Mouse (Mus musculus) heart, embryonic 13.5 days (tissue): ENCODE data around the gene Tmx1. TPM values are rescaled to one million over a fixed set of nuclear protein-coding genes. Genes with fewer than 3 reads are reported as not detected.

ENCODE experiments used
- ATAC-seq: fragments of 200-750 bp; cut with Nextera tagmentation; 2 replicates; pipeline ENCODE4 v1.8.0; 2017; ENCODE audit warnings: moderate TSS enrichment; ENCODE audit not compliant: insufficient number of reproducible peaks, low FRiP score, low TSS enrichment; ENCODE audit errors: extremely low read depth
- H3K27ac ChIP-seq: fragments of 300-500 bp; sonication (generic); replicated peaks from 2 replicates; pipeline ENCODE4 v1.5.1; 2015; ENCODE audit warnings: moderate library complexity, mild to moderate bottlenecking, inconsistent platforms
- H3K27me3 ChIP-seq: fragments of 300-500 bp; sonication (generic); replicated peaks from 2 replicates; pipeline ENCODE4 v1.6.1; 2015; ENCODE audit warnings: mild to moderate bottlenecking, inconsistent platforms
- H3K36me3 ChIP-seq: fragments of 300-500 bp; sonication (generic); 2 replicates; pipeline ENCODE4 v1.6.1; 2015; ENCODE audit warnings: mild to moderate bottlenecking, inconsistent platforms
- H3K4me1 ChIP-seq: fragments of 300-500 bp; sonication (generic); 2 replicates; pipeline ENCODE4 v1.6.1; 2015; ENCODE audit warnings: inconsistent platforms
- H3K4me2 ChIP-seq: fragments of 300-500 bp; sonication (generic); 2 replicates; pipeline ENCODE4 v1.6.1; 2015; ENCODE audit warnings: inconsistent platforms, mild to moderate bottlenecking, moderate library complexity
- H3K4me3 ChIP-seq: fragments of 300-500 bp; sonication (generic); 2 replicates; pipeline ENCODE4 v1.5.1; 2015; ENCODE audit warnings: moderate library complexity, mild to moderate bottlenecking, inconsistent platforms
- H3K9ac ChIP-seq: fragments of 300-500 bp; sonication (generic); 2 replicates; pipeline ENCODE4 v1.6.1; 2015; ENCODE audit warnings: inconsistent platforms, mild to moderate bottlenecking, moderate library complexity
- H3K9me3 ChIP-seq: fragments of 300-500 bp; sonication (generic); 2 replicates; pipeline ENCODE4 v1.6.1; 2016; ENCODE audit warnings: inconsistent platforms
- WGBS: fragments of 180-500 bp; shearing (Covaris S2); methylation state at CpG from one replicate; pipeline ENCODE4 v1.1.7; 2015; ENCODE audit warnings: mixed read lengths; 5-methylcytosine and 5-hydroxymethylcytosine counted together
- polyA plus RNA-seq: library from polyadenylated mRNA; unstranded; fragments of >200 nt; fragmentation: Nextera tagmentation; extraction: Ambion mirVana; gene quantifications from 2 replicates; pipeline ENCODE4 v1.2.1, GENCODE M21; 2015

Tmx1 gene
- polyA plus RNA-seq, 1 experiment from 2014 or later = 73.8 TPM

GRCm38 (mm10) chr12:70492441-70492840 is 39.5 kb downstream of the Tmx1 start:
- Histone ChIP-seq H3K36me3 (no peaks in the 10 kb centered on the region), H3K4me3 (no peak overlapping the region), H3K9ac (no peak overlapping the region), H3K27me3 (no peaks in the 10 kb centered on the region), H3K9me3 (no peaks in the 10 kb centered on the region), H3K27ac (no peak overlapping the region), H3K4me1 (peaks cover 5% of the 10 kb centered on the region), H3K4me2 (no peak overlapping the region)
- ATAC-seq = no peak
- WGBS = 88% methylated on average over 10 of the region's 10 CpGs

GRCm38 (mm10) chr12:70494494-70495281 is 41.8 kb downstream of the Tmx1 start:
- 54% methylated on average over 10 of the region's 10 CpGs for WGBS
- H3K4me3 ChIP-seq = no peak overlapping the region
- H3K4me2 ChIP-seq = no peak overlapping the region
- no peak overlapping the region for H3K27ac ChIP-seq
- H3K27me3 ChIP-seq = no peaks in the 10 kb centered on the region
- H3K9me3 ChIP-seq = 0 out of 2 replicates have a peak, but pooled peaks cover 5% of the 10 kb centered on the region
- ATAC-seq = no peak
- H3K36me3 ChIP-seq = no peaks in the 10 kb centered on the region
- peaks cover 5% of the 10 kb centered on the region for H3K4me1 ChIP-seq
- H3K9ac ChIP-seq = no peak overlapping the region

- no peak overlapping the region for H3K9ac ChIP-seq
- H3K36me3 ChIP-seq = no peaks in the 10 kb centered on the region
- no peak overlapping the region for H3K4me2 ChIP-seq
- no peak overlapping the region for H3K27ac ChIP-seq
- H3K9me3 ChIP-seq = 0 out of 2 replicates have a peak, but pooled peaks cover 5% of the 10 kb centered on the region
- ATAC-seq = no peak
- H3K4me1 ChIP-seq = peaks cover 5% of the 10 kb centered on the region
- 55% methylated on average over 4 of the region's 4 CpGs for WGBS
- H3K4me3 ChIP-seq = no peak overlapping the region
- H3K27me3 ChIP-seq = no peaks in the 10 kb centered on the region
These were observed 42.5 kb downstream of the Tmx1 start for GRCm38 (mm10) chr12:70495282-70495922.

GRCm38 (mm10) chr12:70498091-70498490 is 45.2 kb downstream of the Tmx1 start:
- peaks cover 5% of the 10 kb centered on the region for H3K4me1 ChIP-seq
- no peak for ATAC-seq
- H3K4me2 ChIP-seq = no peak overlapping the region
- H3K36me3 ChIP-seq = no peaks in the 10 kb centered on the region
- H3K4me3 ChIP-seq = no peak overlapping the region
- H3K9me3 ChIP-seq = 0 out of 2 replicates have a peak, but pooled peaks cover 5% of the 10 kb centered on the region
- no peaks in the 10 kb centered on the region for H3K27me3 ChIP-seq
- H3K9ac ChIP-seq = no peak overlapping the region
- 83% methylated on average over 3 of the region's 3 CpGs for WGBS
- no peak overlapping the region for H3K27ac ChIP-seq

- no peak for ATAC-seq
These were observed 53.1 kb downstream of the Tmx1 start for GRCm38 (mm10) chr12:70505971-70506370.

GRCm38 (mm10) chr12:70512023-70512422 is 59.1 kb downstream of the Tmx1 start:
- Histone ChIP-seq H3K9me3 (no peaks in the 10 kb centered on the region), H3K36me3 (no peaks in the 10 kb centered on the region), H3K4me1 (no peaks in the 10 kb centered on the region), H3K27ac (no peak overlapping the region), H3K4me3 (no peak overlapping the region), H3K9ac (no peak overlapping the region), H3K27me3 (no peaks in the 10 kb centered on the region), H3K4me2 (no peak overlapping the region)
- no peak for ATAC-seq
- WGBS = 65% methylated on average over 5 of the region's 5 CpGs

More at GRCm38 (mm10) chr12:70505971-70506370, 53.1 kb downstream of the Tmx1 start:
- Histone ChIP-seq H3K4me1 (peaks cover 8% of the 10 kb centered on the region), H3K4me2 (no peak overlapping the region), H3K4me3 (no peak overlapping the region), H3K9me3 (no peaks in the 10 kb centered on the region), H3K27ac (no peak overlapping the region), H3K9ac (no peak overlapping the region), H3K36me3 (no peaks in the 10 kb centered on the region), H3K27me3 (no peaks in the 10 kb centered on the region)
- 58% methylated on average over 5 of the region's 5 CpGs for WGBS

GRCm38 (mm10) chr12:70512431-70512830 is 59.5 kb downstream of the Tmx1 start:
- no peak overlapping the region for H3K4me3 ChIP-seq
- no peaks in the 10 kb centered on the region for H3K9me3 ChIP-seq
- no peak for ATAC-seq
- WGBS = 84% methylated on average over 2 of the region's 2 CpGs
- no peak overlapping the region for H3K9ac ChIP-seq
- no peaks in the 10 kb centered on the region for H3K4me1 ChIP-seq
- no peak overlapping the region for H3K27ac ChIP-seq
- H3K4me2 ChIP-seq = no peak overlapping the region
- H3K27me3 ChIP-seq = no peaks in the 10 kb centered on the region
- no peaks in the 10 kb centered on the region for H3K36me3 ChIP-seq

Other genes with a start within 250 kb of the Tmx1 start
- gene Pygl, start 221.6 kb upstream of the Tmx1 start, polyA plus RNA-seq = 27.7 and 30.6 TPM in 2 replicates
- gene Trim9, start 105.5 kb upstream of the Tmx1 start, polyA plus RNA-seq = 0.32 and 0.57 TPM in 2 replicates